Mouse (Mus musculus): ENCODE results near the gene Lsp1. TPM values are rescaled to one million over a fixed set of nuclear protein-coding genes. Genes with fewer than 3 reads are reported as not detected.

The Lsp1 gene
- polyA plus RNA-seq, 2 experiments = 45.8 to 102 TPM

GRCm38 (mm10) chr7:142418679-142419078 lies 41.9 kb upstream of the Lsp1 start:
- H3K27me3 ChIP-seq (ENCODE audit: control insufficient read depth, insufficient read depth, low read length) = no peaks in the 10 kb centered on the region

GRCm38 (mm10) chr7:142419887-142420286 lies 40.7 kb upstream of the Lsp1 start:
- ATAC-seq (ENCODE audit: low FRiP score, low read depth) (no peak), DNase-seq (ENCODE audit: low spot score) (no peak)
- Histone ChIP-seq H3K4me2 (replicated peaks; ENCODE audit: low read depth, low read length, severe bottlenecking) (no peak overlapping the region), H3K9ac (ENCODE audit: low read depth, low read length, severe bottlenecking) (no peak overlapping the region), H3K27ac (replicated peaks; ENCODE audit: low read depth, low read length) (no peak overlapping the region), H3K4me1 (ENCODE audit: control insufficient read depth, insufficient read depth, low read length) (no peaks in the 10 kb centered on the region; the same call in 1 of the 2 replicates), H3K4me3 (replicated peaks; ENCODE audit: low read length) (no peak overlapping the region), H3K36me3 (ENCODE audit: control insufficient read depth, insufficient read depth, low read length) (no peaks in the 10 kb centered on the region), H3K9me3 (ENCODE audit: control insufficient read depth, low read length) (no peaks in the 10 kb centered on the region), H3K27me3 (ENCODE audit: control insufficient read depth, insufficient read depth, low read length) (no peaks in the 10 kb centered on the region)
- WGBS = 82% methylated on average over 5 of the region's 5 CpGs
- TF ChIP-seq POLR2A (IDR thresholded peaks at IDR 0.05; ENCODE audit: borderline replicate concordance, extremely low read depth, insufficient read depth, insufficient read length) = no peak

More at GRCm38 (mm10) chr7:142418679-142419078, 41.9 kb upstream of the Lsp1 start:
- Histone ChIP-seq H3K4me1 (ENCODE audit: control insufficient read depth, insufficient read depth, low read length) (no peaks in the 10 kb centered on the region; the same call in 1 of the 2 replicates), H3K36me3 (ENCODE audit: control insufficient read depth, insufficient read depth, low read length) (no peaks in the 10 kb centered on the region), H3K4me3 (replicated peaks; ENCODE audit: low read length) (no peak overlapping the region), H3K9ac (ENCODE audit: low read depth, low read length, severe bottlenecking) (no peak overlapping the region), H3K4me2 (replicated peaks; ENCODE audit: low read depth, low read length, severe bottlenecking) (no peak overlapping the region), H3K9me3 (ENCODE audit: control insufficient read depth, low read length) (no peaks in the 10 kb centered on the region), H3K27ac (replicated peaks; ENCODE audit: low read depth, low read length) (no peak overlapping the region)
- DNase-seq (ENCODE audit: low spot score) = no peak
- 89% methylated on average over 8 of the region's 8 CpGs for WGBS
- TF ChIP-seq POLR2A (IDR thresholded peaks at IDR 0.05; ENCODE audit: borderline replicate concordance, extremely low read depth, insufficient read depth, insufficient read length) = no peak
- no peak for ATAC-seq (ENCODE audit: low FRiP score, low read depth)

- no peak for DNase-seq (ENCODE audit: low spot score)
- Histone ChIP-seq H3K27me3 (ENCODE audit: control insufficient read depth, insufficient read depth, low read length) (no peaks in the 10 kb centered on the region), H3K27ac (replicated peaks; ENCODE audit: low read depth, low read length) (no peak overlapping the region), H3K4me2 (replicated peaks; ENCODE audit: low read depth, low read length, severe bottlenecking) (no peak overlapping the region), H3K36me3 (ENCODE audit: control insufficient read depth, insufficient read depth, low read length) (no peaks in the 10 kb centered on the region), H3K4me1 (ENCODE audit: control insufficient read depth, insufficient read depth, low read length) (no peaks in the 10 kb centered on the region), H3K9me3 (ENCODE audit: control insufficient read depth, low read length) (no peaks in the 10 kb centered on the region), H3K9ac (ENCODE audit: low read depth, low read length, severe bottlenecking) (no peak overlapping the region), H3K4me3 (replicated peaks; ENCODE audit: low read length) (no peak overlapping the region)
- 78% methylated on average over 2 of the region's 2 CpGs for WGBS
- no peak for TF ChIP-seq POLR2A (IDR thresholded peaks at IDR 0.05; ENCODE audit: borderline replicate concordance, extremely low read depth, insufficient read depth, insufficient read length)
- ATAC-seq (ENCODE audit: low FRiP score, low read depth) = no peak
Measured at GRCm38 (mm10) chr7:142421826-142422225, 38.8 kb upstream of the Lsp1 start.

- Histone ChIP-seq H3K9me3 (ENCODE audit: control insufficient read depth, low read length) (no peaks in the 10 kb centered on the region), H3K27ac (replicated peaks; ENCODE audit: low read depth, low read length) (no peak overlapping the region), H3K27me3 (ENCODE audit: control insufficient read depth, insufficient read depth, low read length) (no peaks in the 10 kb centered on the region), H3K4me1 (ENCODE audit: control insufficient read depth, insufficient read depth, low read length) (peaks cover 21% of the 10 kb centered on the region), H3K9ac (ENCODE audit: low read depth, low read length, severe bottlenecking) (no peak overlapping the region), H3K36me3 (ENCODE audit: control insufficient read depth, insufficient read depth, low read length) (no peaks in the 10 kb centered on the region), H3K4me2 (replicated peaks; ENCODE audit: low read depth, low read length, severe bottlenecking) (no peak overlapping the region), H3K4me3 (replicated peaks; ENCODE audit: low read length) (no peak overlapping the region)
- no peak for ATAC-seq (ENCODE audit: low FRiP score, low read depth)
- no peak for DNase-seq (ENCODE audit: low spot score)
- 71% methylated on average over 11 of the region's 11 CpGs for WGBS
- TF ChIP-seq POLR2A (IDR thresholded peaks at IDR 0.05; ENCODE audit: borderline replicate concordance, extremely low read depth, insufficient read depth, insufficient read length) = no peak
Measured at GRCm38 (mm10) chr7:142425641-142426213, 34.9 kb upstream of the Lsp1 start.

- Histone ChIP-seq H3K4me2 (replicated peaks; ENCODE audit: low read depth, low read length, severe bottlenecking) (no peak overlapping the region), H3K4me1 (ENCODE audit: control insufficient read depth, insufficient read depth, low read length) (peaks cover 35% of the 10 kb centered on the region), H3K9me3 (ENCODE audit: control insufficient read depth, low read length) (no peaks in the 10 kb centered on the region), H3K27ac (replicated peaks; ENCODE audit: low read depth, low read length) (no peak overlapping the region; the same call in 1 of the 2 replicates), H3K4me3 (replicated peaks; ENCODE audit: low read length) (no peak overlapping the region), H3K27me3 (ENCODE audit: control insufficient read depth, insufficient read depth, low read length) (no peaks in the 10 kb centered on the region), H3K36me3 (ENCODE audit: control insufficient read depth, insufficient read depth, low read length) (no peaks in the 10 kb centered on the region), H3K9ac (ENCODE audit: low read depth, low read length, severe bottlenecking) (no peak overlapping the region)
- ATAC-seq (ENCODE audit: low FRiP score, low read depth) (no peak), DNase-seq (ENCODE audit: low spot score) (peak; percentile 64)
- no peak for TF ChIP-seq POLR2A (IDR thresholded peaks at IDR 0.05; ENCODE audit: borderline replicate concordance, extremely low read depth, insufficient read depth, insufficient read length)
- WGBS = 5% methylated on average over 7 of the region's 7 CpGs
Measured at GRCm38 (mm10) chr7:142428213-142428612, 32.4 kb upstream of the Lsp1 start.
